Mouse (Mus musculus) olfactory bulb, adult 2 months (tissue): ENCODE data around the gene Eloa. TPM values are rescaled to one million over a fixed set of nuclear protein-coding genes. Genes with fewer than 3 reads are reported as not detected.

ENCODE experiments used
- H3K27ac ChIP-seq: fragments of 200-500 bp; 2 replicates; pipeline ENCODE4 v1.5.1; 2012; ENCODE audit warnings: low read depth, low read length; ENCODE audit not compliant: insufficient read depth
- H3K4me1 ChIP-seq: fragments of 200-500 bp; 2 replicates; pipeline ENCODE4 v1.6.1; 2012; ENCODE audit warnings: low read length; ENCODE audit not compliant: control insufficient read depth, insufficient read depth
- H3K4me3 ChIP-seq: fragments of 200-500 bp; 2 replicates; pipeline ENCODE4 v1.5.1; 2012; ENCODE audit warnings: mild to moderate bottlenecking, low read depth, low read length, moderate library complexity; ENCODE audit not compliant: insufficient read depth
- CTCF ChIP-seq: fragments of 200-500 bp; IDR thresholded peaks from 2 replicates; pipeline ENCODE4 v1.5.1; 2012; ENCODE audit warnings: low read depth, mild to moderate bottlenecking, low read length, moderate library complexity; ENCODE audit not compliant: insufficient read depth
- POLR2A ChIP-seq: fragments of 200-500 bp; IDR thresholded peaks from 2 replicates; pipeline ENCODE4 v1.6.1; 2012; ENCODE audit warnings: mild to moderate bottlenecking, low read depth, low read length, moderate library complexity; ENCODE audit not compliant: insufficient read depth
- WGBS: fragments of 180-500 bp; shearing (Covaris S2); methylation state at CpG from one replicate; pipeline ENCODE4 v1.1.7; 2018; 5-methylcytosine and 5-hydroxymethylcytosine counted together
- polyA plus RNA-seq: library from polyadenylated mRNA; stranded (reverse); fragments of >200 nt; gene quantifications from 2 replicates; pipeline ENCODE4 v1.2.4, GENCODE M21; 2012; ENCODE audit warnings: low replicate concordance; ENCODE audit not compliant: missing spikeins, insufficient read depth, insufficient read length

Eloa gene
- polyA plus RNA-seq, 1 experiment: not detected

DNA sequence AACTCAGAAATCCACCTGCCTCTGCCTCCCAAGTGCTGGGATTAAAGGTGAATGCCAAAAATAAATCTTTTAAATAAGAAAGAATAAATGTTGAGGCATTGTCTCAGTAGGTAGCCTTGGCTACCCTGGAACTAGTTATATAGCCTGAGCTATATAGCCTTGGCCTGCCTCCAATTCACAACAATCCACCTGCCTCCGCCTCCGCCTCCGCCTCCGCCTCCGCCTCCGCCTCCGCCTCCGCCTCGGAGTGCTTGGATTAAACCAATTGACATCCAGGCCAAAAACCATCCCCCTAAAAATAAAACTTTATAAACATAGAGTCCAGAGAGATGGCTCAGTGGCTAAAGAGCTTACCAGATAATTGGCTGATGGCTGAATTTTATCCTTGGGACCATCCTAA lies 1.4 kb upstream of the Eloa start:
- no peak for TF ChIP-seq CTCF
- TF ChIP-seq POLR2A: no peak
- WGBS: 89% methylated on average over 9 of the region's 9 CpGs
- H3K4me1 ChIP-seq: peaks cover 2% of the 10 kb centered on the region; the same call in 1 of the 2 replicates
- H3K27ac ChIP-seq: no peak overlapping the region
- H3K4me3 ChIP-seq: no peak overlapping the region

DNA sequence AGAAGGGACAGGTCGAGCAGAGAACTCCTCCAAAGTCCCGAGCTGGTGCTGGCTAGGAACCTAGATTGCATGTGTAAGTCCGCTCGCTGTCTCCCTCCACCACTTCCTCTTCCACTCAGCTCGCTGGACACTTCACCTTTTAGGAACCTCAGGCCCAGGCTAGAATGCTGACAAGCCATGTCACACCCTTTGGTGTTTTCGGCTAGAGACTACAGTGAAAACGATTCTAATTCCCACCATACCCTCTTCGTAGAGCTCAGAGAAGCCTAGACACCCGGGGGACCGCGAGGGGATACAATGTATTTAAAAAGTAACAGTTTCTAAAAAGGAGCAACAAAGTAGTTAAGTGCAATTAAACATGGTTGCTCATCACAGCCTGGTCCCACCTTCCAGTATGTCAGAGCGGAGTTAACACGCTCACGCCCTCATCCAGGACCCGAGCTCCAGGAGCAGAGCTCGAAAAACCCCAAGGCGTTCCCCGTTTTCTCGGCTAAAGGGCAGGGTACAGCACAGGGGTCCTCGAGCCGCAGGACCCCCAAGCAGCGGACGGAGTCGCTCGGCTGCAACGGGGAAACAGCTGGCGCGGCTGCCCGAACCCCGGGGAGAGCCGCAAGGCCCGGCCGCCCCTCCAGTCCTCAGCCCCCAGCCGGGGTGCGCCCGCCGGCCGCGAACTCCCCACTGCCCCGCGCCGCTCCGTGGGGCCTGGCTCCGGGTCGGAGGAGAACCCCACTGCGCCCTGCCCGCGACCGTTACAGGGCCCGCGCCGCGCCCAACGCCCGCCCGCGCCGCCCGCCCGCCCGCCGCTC lies 617 bp downstream of the Eloa start:
- TF ChIP-seq CTCF: no peak
- TF ChIP-seq POLR2A: no peak
- peaks cover 2% of the 10 kb centered on the region; the same call in 1 of the 2 replicates for H3K4me1 ChIP-seq
- H3K4me3 ChIP-seq: peak overlapping the region; percentile 92
- 1% methylated on average over 61 of the region's 62 CpGs for WGBS
- no peak overlapping the region for H3K27ac ChIP-seq

DNA sequence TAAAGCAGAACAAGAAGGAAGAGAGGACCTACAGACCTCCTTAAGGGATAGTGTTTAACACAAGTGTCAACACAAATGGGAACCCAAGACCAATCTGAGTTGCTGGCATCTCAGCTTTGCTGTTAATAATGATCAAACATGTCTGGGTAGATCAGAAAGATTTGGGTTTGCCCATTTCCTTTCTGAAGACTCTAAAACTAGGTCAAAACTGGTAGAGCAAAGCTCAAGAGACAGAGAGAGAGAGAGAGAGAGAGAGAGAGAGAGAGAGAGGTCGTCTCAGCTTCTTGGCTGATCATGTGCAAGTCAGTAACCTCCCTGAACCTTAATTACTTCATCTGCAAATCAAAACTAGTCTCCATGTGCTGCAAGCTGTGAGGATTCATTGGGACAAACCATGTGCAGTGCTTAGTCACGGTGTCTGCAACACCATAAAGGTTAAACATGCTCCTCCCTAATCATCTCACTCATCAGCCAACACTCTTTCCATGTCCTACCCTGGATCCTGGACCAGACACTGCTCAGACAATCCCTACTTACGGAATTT lies 5.4 kb downstream of the Eloa start:
- 67% methylated on average over 3 of the region's 3 CpGs for WGBS
- no peak overlapping the region for H3K27ac ChIP-seq
- H3K4me3 ChIP-seq: no peak overlapping the region
- peaks cover 2% of the 10 kb centered on the region; the same call in 1 of the 2 replicates for H3K4me1 ChIP-seq
- TF ChIP-seq POLR2A (no peak), CTCF (no peak)

DNA sequence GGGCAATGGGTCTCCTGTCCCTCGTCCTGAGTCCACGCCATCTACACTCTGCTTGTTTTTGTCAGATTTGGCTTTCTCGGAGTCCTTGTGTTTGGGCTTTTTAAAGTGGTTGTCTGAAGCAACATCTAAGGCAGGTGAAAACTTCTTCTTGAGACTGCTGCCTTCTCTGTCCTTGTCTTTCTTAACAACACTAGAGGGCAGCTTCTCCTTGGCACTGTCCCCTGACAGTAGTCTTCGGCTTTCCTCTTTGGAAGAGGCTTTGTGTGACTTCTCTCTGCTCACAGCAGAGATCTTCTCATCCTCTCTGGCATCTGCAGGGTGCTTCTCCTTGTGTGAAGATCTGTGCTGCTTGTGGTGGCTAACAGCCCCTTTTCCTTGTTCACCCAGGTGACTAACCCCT lies 11.0 kb downstream of the Eloa start:
- H3K27ac ChIP-seq: no peak overlapping the region
- no peaks in the 10 kb centered on the region for H3K4me1 ChIP-seq
- no peak for TF ChIP-seq CTCF
- no peak for TF ChIP-seq POLR2A
- 89% methylated on average over 4 of the region's 4 CpGs for WGBS
- no peak overlapping the region for H3K4me3 ChIP-seq

DNA sequence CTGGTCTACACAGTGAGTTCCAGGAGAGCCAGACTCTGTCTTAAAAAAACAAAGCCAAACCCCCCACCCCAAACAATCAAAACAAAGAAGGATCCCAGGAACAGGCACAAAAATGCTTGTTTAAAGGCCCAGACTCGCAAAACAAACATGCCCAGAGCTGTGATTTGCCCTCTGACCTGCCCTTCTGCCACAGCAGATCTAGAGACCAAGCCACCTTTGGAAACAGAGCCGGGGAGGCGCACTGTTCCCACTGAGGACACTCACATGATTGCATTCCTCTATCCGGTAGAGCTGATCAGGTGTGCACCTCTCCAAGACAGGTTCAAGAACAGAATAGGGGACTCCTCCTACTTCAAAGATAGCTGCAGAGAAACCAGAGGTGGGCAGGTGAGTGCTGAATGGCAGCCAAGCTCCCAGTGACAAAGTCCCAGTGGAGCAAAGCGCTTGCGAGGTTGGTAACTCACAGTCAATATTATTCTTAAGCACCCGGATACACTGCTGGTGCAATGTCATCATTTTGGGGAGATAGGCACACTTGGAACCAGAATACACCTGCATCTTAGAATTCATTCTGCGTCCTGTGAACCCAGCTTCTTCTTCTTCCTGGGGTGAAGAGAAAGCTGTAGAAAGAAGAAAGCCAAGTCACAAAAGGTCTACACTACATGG lies 12.6 kb downstream of the Eloa start:
- no peak overlapping the region for H3K4me3 ChIP-seq
- 93% methylated on average over 8 of the region's 8 CpGs for WGBS
- TF ChIP-seq POLR2A: no peak
- no peak for TF ChIP-seq CTCF
- H3K27ac ChIP-seq: no peak overlapping the region
- H3K4me1 ChIP-seq: no peaks in the 10 kb centered on the region

DNA sequence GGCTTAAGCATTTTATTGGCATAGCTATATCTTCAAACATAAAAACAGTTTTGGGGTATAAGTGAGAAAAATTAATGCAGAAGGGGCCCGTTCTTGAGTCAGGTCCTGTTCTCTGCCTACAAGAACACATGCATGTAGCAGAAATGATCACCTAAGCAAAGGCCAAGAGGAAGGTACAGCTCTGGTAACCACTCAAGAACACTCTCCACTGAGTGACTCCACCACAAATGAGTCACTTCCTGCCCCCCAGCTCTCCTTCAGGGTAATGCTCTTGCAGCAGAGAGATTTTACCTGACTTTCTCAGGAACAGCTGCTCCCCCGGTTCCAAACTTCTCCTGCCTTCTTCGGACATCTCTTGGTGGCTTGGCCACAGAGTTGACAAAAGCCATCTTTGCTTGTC lies 14.7 kb downstream of the Eloa start:
- Histone ChIP-seq H3K4me3 (no peak overlapping the region), H3K27ac (no peak overlapping the region), H3K4me1 (no peaks in the 10 kb centered on the region)
- 93% methylated on average over 3 of the region's 3 CpGs for WGBS
- no peak for TF ChIP-seq POLR2A
- TF ChIP-seq CTCF: no peak

DNA sequence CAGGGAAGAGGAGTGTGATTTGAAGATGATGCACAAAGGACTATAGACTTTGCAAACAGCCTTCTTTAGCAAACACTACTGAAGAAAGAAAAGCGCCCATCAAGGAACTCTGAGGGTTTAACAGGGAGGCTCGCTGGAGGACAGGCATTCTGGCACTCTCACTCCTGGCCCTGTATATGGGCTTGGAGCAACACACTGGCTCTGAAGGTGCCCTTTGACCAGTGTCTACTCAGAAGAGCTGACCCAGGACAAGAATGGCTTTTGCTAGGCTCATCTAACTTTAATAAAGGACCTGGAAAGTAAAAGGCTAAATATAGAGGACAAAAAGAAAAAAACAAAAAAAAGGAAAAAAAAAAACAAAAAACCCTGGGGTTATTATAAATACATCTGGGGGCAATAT lies 16.6 kb downstream of the Eloa start:
- WGBS: 96% methylated on average over 2 of the region's 2 CpGs
- H3K4me3 ChIP-seq: no peak overlapping the region
- no peak overlapping the region for H3K27ac ChIP-seq
- no peaks in the 10 kb centered on the region for H3K4me1 ChIP-seq
- no peak for TF ChIP-seq CTCF
- TF ChIP-seq POLR2A: no peak

DNA sequence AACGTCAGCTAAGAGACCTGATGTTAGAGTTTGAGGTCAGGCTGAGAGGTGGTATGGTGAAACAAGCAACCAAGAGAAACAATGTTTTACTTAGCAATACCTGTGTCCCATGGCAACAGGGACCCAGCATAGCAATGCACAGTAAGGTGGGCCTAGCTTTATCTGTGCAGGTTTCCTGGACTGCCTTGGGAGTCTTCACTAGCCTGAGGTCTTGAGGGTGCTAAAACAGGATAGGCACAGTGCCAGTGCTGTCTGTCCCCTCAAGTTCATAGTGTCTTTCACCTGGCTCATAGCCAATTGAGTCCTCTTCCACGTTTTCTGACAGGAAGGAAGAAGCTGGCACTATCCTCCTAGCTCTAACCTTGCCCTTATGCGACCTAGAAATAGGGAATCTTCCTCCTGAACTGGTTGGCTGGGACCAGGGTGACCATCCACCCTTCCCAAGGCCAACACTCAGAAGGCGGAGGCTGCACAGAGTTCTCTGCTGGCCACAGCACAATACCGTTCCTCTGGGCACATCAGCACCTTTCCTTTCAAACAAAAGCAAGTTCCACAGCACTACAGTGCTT lies 17.4 kb downstream of the Eloa start:
- Histone ChIP-seq H3K4me1 (no peaks in the 10 kb centered on the region), H3K4me3 (no peak overlapping the region), H3K27ac (no peak overlapping the region)
- 79% methylated on average over 5 of the region's 5 CpGs for WGBS
- TF ChIP-seq POLR2A: no peak
- TF ChIP-seq CTCF: no peak

DNA sequence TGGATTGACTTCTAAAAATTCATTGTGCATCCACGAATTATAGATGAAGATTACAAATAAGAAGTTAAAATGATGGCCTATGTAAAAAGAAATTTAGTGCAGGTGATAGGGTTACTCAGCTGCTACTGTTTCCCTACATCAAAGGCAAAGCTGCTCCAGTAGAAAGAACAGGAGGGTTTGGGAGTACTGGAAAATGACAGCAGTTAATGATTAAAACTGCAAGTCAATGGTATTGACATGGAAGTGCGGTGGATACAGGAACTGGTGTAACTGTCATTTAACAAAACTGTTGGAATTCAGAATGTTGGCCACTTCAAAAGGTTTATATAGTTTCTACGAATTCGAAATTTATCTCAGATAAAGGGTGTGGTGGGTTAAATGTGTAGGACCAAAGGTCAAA lies 26.4 kb downstream of the Eloa start:
- Histone ChIP-seq H3K4me1 (no peaks in the 10 kb centered on the region), H3K27ac (no peak overlapping the region), H3K4me3 (no peak overlapping the region)
- WGBS: 85% methylated on average over 4 of the region's 4 CpGs
- TF ChIP-seq CTCF (no peak), POLR2A (no peak)
